Mouse (Mus musculus) cerebellum, adult 2 months (tissue): ENCODE measurements around the gene Tenm3. TPM values are rescaled to one million over a fixed set of nuclear protein-coding genes. Genes with fewer than 3 reads are reported as not detected.

Experiments used
- DNase-seq, 2 experiments: peaks; one replicate each; pipeline ENCODE4 v3.0.0; 2021
- H3K27ac ChIP-seq: fragments of 200-500 bp; 2 replicates; pipeline ENCODE4 v1.5.1; 2012; ENCODE audit warnings: low read length, control low read depth, inconsistent platforms; ENCODE audit not compliant: insufficient read depth
- H3K27me3 ChIP-seq: fragments of 200-500 bp; 2 replicates; pipeline ENCODE4 v1.6.1; 2012; ENCODE audit warnings: inconsistent platforms, mild to moderate bottlenecking, low read length, moderate library complexity; ENCODE audit not compliant: control insufficient read depth, insufficient read depth
- H3K4me1 ChIP-seq: fragments of 200-500 bp; 2 replicates; pipeline ENCODE4 v1.6.1; 2011; ENCODE audit warnings: low read length; ENCODE audit not compliant: control insufficient read depth, insufficient read depth
- H3K4me3 ChIP-seq: fragments of 200-500 bp; replicated peaks from 2 replicates; pipeline ENCODE3; 2011; ENCODE audit warnings: mild to moderate bottlenecking, low read depth, low read length, control low read depth; ENCODE audit not compliant: insufficient read depth
- CTCF ChIP-seq: fragments of 200-500 bp; IDR thresholded peaks from 2 replicates; pipeline ENCODE4 v1.5.1; 2011; ENCODE audit warnings: low read depth, mild to moderate bottlenecking, control low read depth, low read length, moderate library complexity, borderline replicate concordance; ENCODE audit not compliant: insufficient read depth
- POLR2A ChIP-seq: fragments of 200-500 bp; IDR thresholded peaks from 2 replicates; pipeline ENCODE4 v1.6.1; 2011; ENCODE audit warnings: low read length, control low read depth, borderline replicate concordance; ENCODE audit not compliant: insufficient read depth
- WGBS: fragments of 180-500 bp; shearing (Covaris S2); methylation state at CpG from one replicate; pipeline ENCODE4 v1.1.7; 2018; 5-methylcytosine and 5-hydroxymethylcytosine counted together
- polyA plus RNA-seq: library from polyadenylated mRNA; depleted of rRNA; stranded (reverse); fragments of >200 nt; gene quantifications from 2 replicates; pipeline ENCODE4 v1.2.3, GENCODE M21; 2012

The Tenm3 gene
- polyA plus RNA-seq, 1 experiment, result 6.2 TPM

- Histone ChIP-seq H3K27me3 (no peaks in the 10 kb centered on the region), H3K4me3 (no peak overlapping the region), H3K4me1 (no peaks in the 10 kb centered on the region), H3K27ac (no peak overlapping the region)
- WGBS, result 58% methylated on average over 13 of the region's 13 CpGs
- DNase-seq, result no peak
- TF ChIP-seq POLR2A (no peak), CTCF (no peak)
Observed at GRCm38 (mm10) chr8:48748503-48749059, 95.2 kb downstream of the Tenm3 start.

GRCm38 (mm10) chr8:48743912-48744311, 99.8 kb downstream of the Tenm3 start:
- 91% methylated on average over 4 of the region's 4 CpGs for whole genome bisulfite sequencing
- Histone ChIP-seq H3K27me3 (no peaks in the 10 kb centered on the region), H3K4me3 (no peak overlapping the region), H3K4me1 (no peaks in the 10 kb centered on the region), H3K27ac (no peak overlapping the region)
- TF ChIP-seq CTCF, result no peak
- no peak for TF ChIP-seq POLR2A
- DNase-seq, result no peak

- Histone ChIP-seq H3K4me3 (no peak overlapping the region), H3K4me1 (no peaks in the 10 kb centered on the region), H3K27me3 (no peaks in the 10 kb centered on the region), H3K27ac (no peak overlapping the region)
- 91% methylated on average over 6 of the region's 6 CpGs for WGBS
- DNase-seq, result no peak
- no peak for TF ChIP-seq POLR2A
- TF ChIP-seq CTCF, result no peak
Observed at GRCm38 (mm10) chr8:48742741-48743140, 101.0 kb downstream of the Tenm3 start.

GRCm38 (mm10) chr8:48740951-48741350, 102.8 kb downstream of the Tenm3 start:
- WGBS, result 54% methylated on average over 11 of the region's 11 CpGs
- DNase-seq, result no peak
- Histone ChIP-seq H3K4me1 (no peaks in the 10 kb centered on the region), H3K27me3 (no peaks in the 10 kb centered on the region), H3K27ac (no peak overlapping the region), H3K4me3 (no peak overlapping the region)
- TF ChIP-seq POLR2A (no peak), CTCF (no peak)

- DNase-seq, result no peak
- TF ChIP-seq POLR2A (no peak), CTCF (no peak)
- Histone ChIP-seq H3K4me3 (no peak overlapping the region), H3K27ac (no peak overlapping the region), H3K27me3 (no peaks in the 10 kb centered on the region), H3K4me1 (no peaks in the 10 kb centered on the region)
- 64% methylated on average over 23 of the region's 23 CpGs for WGBS
Observed at GRCm38 (mm10) chr8:48740147-48740881, 103.4 kb downstream of the Tenm3 start.

GRCm38 (mm10) chr8:48733731-48734130, 110.0 kb downstream of the Tenm3 start:
- Histone ChIP-seq H3K4me1 (no peaks in the 10 kb centered on the region), H3K27me3 (no peaks in the 10 kb centered on the region), H3K27ac (no peak overlapping the region), H3K4me3 (no peak overlapping the region)
- WGBS, result 80% methylated on average over 10 of the region's 10 CpGs
- no peak for DNase-seq
- TF ChIP-seq CTCF (no peak), POLR2A (no peak)

- TF ChIP-seq CTCF (no peak), POLR2A (no peak)
- no peak for DNase-seq
- Histone ChIP-seq H3K4me1 (no peaks in the 10 kb centered on the region), H3K4me3 (no peak overlapping the region), H3K27ac (no peak overlapping the region), H3K27me3 (no peaks in the 10 kb centered on the region)
- WGBS, result 80% methylated on average over 4 of the region's 4 CpGs
Observed at GRCm38 (mm10) chr8:48733057-48733456, 110.7 kb downstream of the Tenm3 start.

GRCm38 (mm10) chr8:48730701-48731100, 113.0 kb downstream of the Tenm3 start:
- Histone ChIP-seq H3K4me1 (no peaks in the 10 kb centered on the region), H3K27ac (no peak overlapping the region), H3K4me3 (no peak overlapping the region), H3K27me3 (no peaks in the 10 kb centered on the region)
- no peak for DNase-seq
- TF ChIP-seq CTCF, result no peak
- TF ChIP-seq POLR2A, result no peak
- 74% methylated on average over 6 of the region's 6 CpGs for WGBS
